Mouse (Mus musculus): Measurements from ENCODE around the gene Sc5d.

- TF ChIP-seq CTCF (IDR thresholded peaks at IDR 0.05; ENCODE audit: borderline replicate concordance, insufficient read depth, low read length) (no peak), POLR2A (IDR thresholded peaks at IDR 0.05; ENCODE audit: low read depth, low read length) (no peak)
Observed at GRCm38 (mm10) chr9:42271456-42271855, 7.4 kb upstream of the Sc5d start.

All from embryonic fibroblast, embryonic 13.5 days (primary cell).